Mouse (Mus musculus) cortical plate, adult 2 months (tissue): ENCODE measurements around the gene Idua.

Source experiments
- CTCF ChIP-seq: fragments of 200-500 bp; IDR thresholded peaks from 2 replicates; pipeline ENCODE4 v1.5.1; 2011; ENCODE audit warnings: mild to moderate bottlenecking, control low read depth, low read length; ENCODE audit not compliant: insufficient read depth; ENCODE audit errors: extremely low read depth
- POLR2A ChIP-seq: fragments of 200-500 bp; IDR thresholded peaks from 2 replicates; pipeline ENCODE4 v1.6.1; 2011; ENCODE audit warnings: mild to moderate bottlenecking, low read length, control low read depth; ENCODE audit not compliant: insufficient read depth; ENCODE audit errors: extremely low read depth

GRCm38 (mm10) chr5:108667370-108667769 lies 7.2 kb downstream of the Idua start:
- TF ChIP-seq POLR2A, result no peak
- TF ChIP-seq CTCF, result no peak
